Mouse (Mus musculus): ENCODE data around the gene Ocel1.
"Not testable (repeated sequence)": the region's sequence is repeated elsewhere in the genome, so short reads cannot be mapped to it uniquely, and the experiment has no call there.

Gene Ocel1

GRCm38 (mm10) chr8:71371236-71371848 is at the start of gene Ocel1:
Gene Ocel1, plus strand, starts transcription at chr8:71371298.
- peak; percentile 95 to 96 for DNase-seq (ENCODE audit: low spot score in 2 of 2)

DNA sequence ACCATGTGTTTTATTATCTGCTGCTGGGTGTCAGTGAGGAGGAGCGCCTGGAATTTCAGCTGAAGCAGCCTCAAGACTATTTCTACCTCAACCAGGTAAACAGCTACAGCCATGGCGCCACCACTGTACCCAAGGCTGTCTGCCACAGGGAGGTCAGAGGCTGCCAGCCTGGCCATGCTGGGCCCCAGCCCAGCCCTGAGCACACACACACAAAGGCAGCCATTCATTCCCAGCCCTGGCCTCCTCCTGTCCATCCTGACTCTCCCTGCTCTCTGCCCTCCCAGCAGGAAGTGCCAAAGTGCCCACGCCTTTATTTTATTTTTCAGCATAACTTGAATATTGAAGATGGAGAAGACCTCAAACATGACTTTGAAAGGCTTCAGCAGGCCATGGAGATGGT is 48.2 kb upstream of the Ocel1 start:
- DNase-seq (ENCODE audit: low spot score in 2 of 2) = no peak

DNA sequence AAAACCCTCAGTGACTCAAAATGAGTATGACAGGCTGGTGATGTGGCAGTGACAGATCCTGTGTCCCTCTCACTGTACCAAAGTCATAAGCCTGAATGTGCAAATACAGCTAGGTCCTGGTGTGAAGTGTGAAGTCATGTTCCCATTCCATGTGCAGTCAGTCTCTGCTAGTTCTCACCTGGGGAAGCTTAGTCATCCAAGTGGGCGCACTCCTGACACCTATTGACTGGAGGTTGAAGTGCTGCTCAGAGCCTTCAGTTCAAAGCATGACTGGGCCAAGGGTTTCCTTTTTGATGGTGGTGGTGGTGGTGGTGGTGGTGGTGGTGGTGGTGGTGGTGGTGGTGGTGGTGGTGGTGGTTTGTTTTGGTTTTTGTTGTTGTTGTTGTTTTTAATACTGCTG is 46.2 kb upstream of the Ocel1 start:
- DNase-seq (ENCODE audit: low spot score in 2 of 2) = no peak

- DNase-seq (ENCODE audit: low spot score in 2 of 2) = not testable (repeated sequence)
Measured at GRCm38 (mm10) chr8:71337834-71338233, 33.3 kb upstream of the Ocel1 start.

GRCm38 (mm10) chr8:71340625-71341024 is 30.5 kb upstream of the Ocel1 start:
- DNase-seq (ENCODE audit: low spot score in 2 of 2) = no peak

DNA sequence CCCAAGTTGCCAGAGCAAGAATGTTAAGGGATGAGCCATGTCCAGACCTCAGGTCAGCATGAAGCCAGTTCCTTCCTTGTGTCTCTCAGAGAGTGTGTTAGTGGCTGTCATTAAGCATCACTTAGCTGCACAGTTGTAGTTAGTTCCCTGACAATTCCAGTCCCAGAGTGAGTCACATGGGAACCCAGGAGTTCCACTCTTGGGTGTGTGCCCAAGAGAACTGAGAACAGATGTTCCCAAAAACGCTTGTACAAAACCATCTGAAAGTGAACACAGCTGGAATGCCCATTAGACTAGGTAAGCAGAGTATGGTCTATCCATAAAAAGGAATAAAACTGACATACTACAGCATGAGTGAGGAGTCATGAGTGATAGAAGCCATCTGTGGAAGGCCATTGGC is 24.5 kb upstream of the Ocel1 start:
- DNase-seq (ENCODE audit: low spot score in 2 of 2) = no peak

GRCm38 (mm10) chr8:71351117-71351516 is 20.0 kb upstream of the Ocel1 start:
- DNase-seq (ENCODE audit: low spot score in 2 of 2) = no peak

DNA sequence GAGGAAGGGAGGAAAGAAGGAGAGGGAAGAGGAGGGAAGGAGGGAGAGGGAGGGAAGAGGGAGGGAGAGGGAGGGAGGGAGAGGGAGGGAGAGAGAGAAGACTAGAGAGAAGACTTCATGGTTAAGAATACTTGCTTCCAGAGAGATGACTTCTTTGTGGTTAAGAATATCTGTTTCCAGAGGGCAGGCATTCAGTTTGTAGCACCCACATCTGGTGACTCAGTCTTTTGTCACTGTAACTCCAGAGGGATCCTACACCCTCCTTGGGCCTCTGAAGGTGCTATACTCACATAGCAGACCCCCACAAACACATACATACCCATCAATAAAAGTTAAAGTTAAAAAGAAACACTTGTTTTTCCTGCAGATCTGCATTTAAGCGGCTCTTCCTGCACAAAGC is 19.6 kb upstream of the Ocel1 start:
- DNase-seq (ENCODE audit: low spot score in 2 of 2) = no peak

GRCm38 (mm10) chr8:71358026-71358425 is 13.1 kb upstream of the Ocel1 start:
- DNase-seq (ENCODE audit: low spot score in 2 of 2) = no peak

DNA sequence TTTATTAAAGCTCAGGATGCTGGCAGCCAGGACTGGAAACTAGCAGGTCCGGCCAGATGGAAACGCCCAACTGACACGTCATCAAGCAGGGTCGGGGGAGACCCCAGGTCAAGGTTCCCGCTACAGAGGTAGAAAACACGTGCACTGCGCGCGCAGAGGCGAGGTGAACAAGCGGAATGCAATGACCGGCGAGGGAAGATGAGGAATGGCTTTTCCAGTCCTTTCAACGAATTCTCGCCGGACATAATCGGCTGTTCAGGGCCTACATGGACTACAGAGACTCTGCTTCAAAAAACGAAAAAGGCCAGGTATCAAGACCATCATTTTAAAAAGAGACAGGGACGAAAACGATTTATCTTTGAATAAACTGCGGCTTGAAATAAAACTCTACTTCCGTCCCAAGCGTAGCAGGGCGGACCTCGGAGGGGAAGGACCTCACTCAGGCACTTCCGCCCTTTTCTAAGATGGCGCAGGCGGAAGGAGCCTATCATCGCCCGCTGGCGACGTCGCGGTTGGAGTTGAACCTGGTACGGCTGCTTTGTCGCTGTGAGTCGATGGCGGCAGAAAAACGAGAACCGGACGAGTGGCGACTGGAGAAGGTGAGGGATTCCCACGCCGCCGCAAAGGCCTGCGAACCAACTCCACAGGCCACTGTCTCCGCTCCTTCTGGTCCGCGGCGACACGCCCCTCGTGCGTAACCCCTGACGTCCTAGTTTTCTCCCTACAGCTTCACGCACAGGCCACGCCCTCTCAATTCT is 4.1 kb upstream of the Ocel1 start, which contains the start of gene Use1:
Gene Use1, plus strand, starts transcription at position 78 of the 758 bp plus-strand sequence.
- DNase-seq (ENCODE audit: low spot score in 2 of 2) = peak; percentile 82 to 84

- no peak for DNase-seq (ENCODE audit: low spot score in 2 of 2)
Measured at GRCm38 (mm10) chr8:71367529-71368176, 3.4 kb upstream of the Ocel1 start.

DNA sequence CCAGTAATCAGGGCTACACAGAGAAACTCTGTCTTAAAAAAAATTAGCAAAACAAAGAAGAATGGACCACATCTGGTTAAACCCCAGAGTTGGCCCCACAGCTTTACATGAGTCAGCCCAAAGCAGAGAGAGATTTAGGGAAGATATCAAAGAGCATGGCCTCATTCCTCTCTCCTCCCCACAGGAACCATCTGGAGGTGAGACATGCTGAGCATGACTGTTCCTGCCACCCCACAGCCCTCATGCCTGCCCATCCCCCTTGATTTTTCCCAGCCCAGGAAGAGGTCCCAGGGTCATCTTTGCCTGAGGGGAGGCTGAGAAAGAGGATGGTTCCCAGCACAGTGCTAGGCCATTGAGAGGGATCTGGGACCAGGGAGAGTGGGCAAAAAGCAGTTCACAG is 2.7 kb upstream of the Ocel1 start:
- no peak for DNase-seq (ENCODE audit: low spot score in 2 of 2)

DNA sequence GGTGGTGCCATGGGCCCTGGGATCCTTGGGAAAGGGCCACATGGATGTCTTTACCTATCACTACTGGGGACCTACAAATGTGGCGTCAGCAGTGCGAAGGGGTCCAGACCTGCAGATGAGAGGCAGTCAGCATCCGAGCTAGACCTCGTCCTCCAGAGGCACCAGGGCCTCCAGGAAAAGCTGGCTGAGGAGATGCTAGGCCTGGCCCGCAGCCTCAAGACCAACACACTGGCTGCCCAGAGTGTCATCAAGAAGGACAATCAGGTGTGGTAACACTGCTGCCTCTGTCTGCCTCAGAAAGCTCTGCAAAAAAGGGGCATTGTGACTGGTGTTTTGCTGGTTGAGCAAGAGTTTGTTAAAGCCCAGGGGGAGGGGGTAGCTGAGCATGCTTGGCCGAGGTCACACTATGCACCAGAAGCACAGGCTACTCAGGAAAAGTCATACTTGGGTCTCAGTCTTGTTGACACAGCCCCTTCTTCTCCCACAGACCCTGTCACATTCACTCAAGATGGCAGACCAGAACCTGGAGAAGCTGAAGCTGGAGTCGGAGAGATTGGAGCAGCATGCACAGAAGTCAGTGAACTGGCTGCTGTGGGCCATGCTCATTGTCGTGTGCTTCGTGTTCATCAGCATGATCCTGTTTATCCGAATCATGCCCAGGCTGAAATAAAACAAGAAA is 1.9 kb upstream of the Ocel1 start:
- no peak for DNase-seq (ENCODE audit: low spot score in 2 of 2)

DNA sequence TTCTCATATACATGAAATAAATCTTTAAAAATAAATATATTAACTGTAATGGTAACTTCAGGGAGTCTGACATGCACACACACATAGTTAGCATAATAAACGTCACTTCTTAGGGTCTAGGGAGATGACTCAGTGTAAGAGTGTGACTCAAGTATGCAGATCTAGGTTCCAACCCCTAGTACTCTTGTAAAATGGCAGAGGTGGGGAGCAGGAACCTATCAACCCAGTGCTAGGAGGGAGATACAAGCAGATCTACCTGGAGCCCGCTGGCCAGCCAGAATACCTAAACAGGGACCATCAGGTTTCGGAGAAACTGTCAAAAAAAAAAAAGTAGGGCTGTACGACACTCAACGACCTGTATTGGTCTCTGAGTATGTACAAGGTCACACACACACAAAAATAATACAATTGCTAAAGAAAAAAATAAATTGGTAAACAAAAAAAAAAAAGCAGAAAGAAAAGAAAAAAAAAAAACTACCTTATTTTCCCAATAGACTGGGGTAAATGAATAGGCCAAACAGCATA is 325 bp upstream of the Ocel1 start:
- DNase-seq (ENCODE audit: low spot score in 2 of 2) = no peak

- DNase-seq (ENCODE audit: low spot score in 2 of 2) = no peak
Measured at GRCm38 (mm10) chr8:71372427-71372826, 1.3 kb downstream of the Ocel1 start.

- no peak for DNase-seq (ENCODE audit: low spot score in 2 of 2)
Measured at GRCm38 (mm10) chr8:71373000-71373399, 1.9 kb downstream of the Ocel1 start.

- no peak for DNase-seq (ENCODE audit: low spot score in 2 of 2)
Measured at GRCm38 (mm10) chr8:71374616-71375206, 3.6 kb downstream of the Ocel1 start.

DNA sequence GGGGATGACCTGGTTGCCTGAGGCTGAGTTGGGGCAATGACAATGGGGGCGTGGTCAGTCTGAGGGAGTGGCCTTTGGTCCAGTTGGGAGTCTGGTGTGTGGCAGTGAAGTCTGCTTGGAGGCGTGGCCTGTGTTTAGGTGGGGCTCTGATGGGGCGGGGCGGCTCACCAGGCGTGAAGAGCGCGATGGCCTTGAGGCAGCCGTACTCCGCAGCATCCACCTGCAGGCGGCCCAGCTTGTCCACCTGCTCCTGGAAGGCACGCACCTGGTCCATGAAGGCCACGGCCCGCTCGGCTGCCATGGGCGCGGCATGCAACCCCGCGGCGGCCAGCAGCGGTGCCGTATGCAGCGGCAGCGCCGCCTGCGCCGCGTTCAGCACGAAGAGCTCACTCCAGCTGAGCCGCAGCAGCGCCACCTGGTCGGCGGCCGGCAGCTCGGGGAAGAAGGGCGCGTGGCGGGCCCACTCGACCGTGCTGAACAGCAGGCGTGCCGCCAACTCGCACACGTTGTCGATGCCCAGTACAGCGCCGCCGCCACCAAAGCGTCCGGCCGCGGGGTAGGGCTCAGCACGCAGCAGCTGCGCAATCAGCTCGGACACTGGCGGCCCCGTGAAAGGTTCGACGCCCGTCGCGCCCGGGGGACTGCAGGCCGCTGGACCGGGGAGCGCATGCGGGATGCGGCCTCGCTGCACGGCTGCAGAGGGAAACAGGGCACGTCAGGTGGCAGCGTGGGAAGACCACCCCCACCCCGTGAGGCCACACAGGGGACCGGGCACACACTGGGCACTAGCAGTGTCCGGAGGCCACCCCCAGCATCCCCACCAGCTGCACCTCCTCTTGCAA is 4.7 kb downstream of the Ocel1 start:
- peak in 1 of 2 experiments; percentile 46 for DNase-seq (ENCODE audit: low spot score in 2 of 2)

DNA sequence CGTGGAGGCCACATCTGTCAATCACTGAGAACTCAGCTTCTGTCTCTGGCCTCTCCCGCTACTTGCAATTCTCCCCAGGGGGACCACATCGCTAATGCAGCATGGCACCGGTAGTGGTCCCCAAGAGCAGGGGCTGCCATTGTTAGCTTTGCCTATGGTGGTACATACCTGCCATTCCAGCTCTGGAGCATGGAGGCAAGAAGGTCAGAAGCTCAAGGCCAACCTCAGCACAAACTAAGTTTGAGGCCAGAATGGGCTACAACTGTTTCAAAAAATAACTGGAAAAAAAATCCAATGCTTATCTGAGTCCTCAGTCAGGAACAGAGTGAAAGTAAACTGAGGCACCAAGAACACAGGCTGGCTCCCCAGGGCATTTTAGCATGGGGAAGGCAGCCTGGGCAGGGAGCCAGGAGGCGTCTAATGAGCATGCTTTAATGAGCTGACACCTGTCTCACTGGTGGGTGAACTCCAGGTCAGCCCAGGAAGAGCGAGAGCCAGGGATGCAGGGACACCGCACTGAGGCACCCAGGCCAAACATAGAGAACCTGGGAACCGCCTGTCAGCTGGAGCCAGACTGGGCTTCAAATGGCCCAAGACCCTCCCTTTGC is 5.4 kb downstream of the Ocel1 start:
- no peak for DNase-seq (ENCODE audit: low spot score in 2 of 2)

DNA sequence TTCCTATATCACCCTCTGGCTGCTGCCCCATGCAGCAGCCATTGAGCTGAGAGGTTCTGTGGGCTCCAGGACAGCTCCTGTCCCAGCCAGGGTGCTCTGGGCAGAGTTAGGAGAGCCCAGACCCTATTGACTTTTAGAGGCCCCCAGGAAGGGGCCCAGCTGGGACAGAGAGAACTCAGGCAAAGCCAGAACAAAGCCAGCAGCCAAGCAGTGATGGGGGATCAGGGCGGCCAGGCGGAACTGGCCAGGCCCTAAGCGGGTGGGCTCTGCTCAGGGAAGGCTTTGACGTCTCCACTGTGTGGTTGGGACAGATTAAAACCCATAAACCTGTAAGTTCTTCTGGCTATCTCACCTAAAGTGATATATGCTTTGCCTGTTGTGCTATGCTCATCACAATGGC is 7.9 kb downstream of the Ocel1 start:
- no peak for DNase-seq (ENCODE audit: low spot score in 2 of 2)
